Mouse (Mus musculus) small intestine, adult 2 months (tissue): ENCODE results near the gene Rpp25l.
"Not testable (repeated sequence)": the region's sequence is repeated elsewhere in the genome, so short reads cannot be mapped to it uniquely, and the experiment has no call there.

Experiments used
- CTCF ChIP-seq: fragments of 200-500 bp; IDR thresholded peaks from 2 replicates; pipeline ENCODE4 v1.5.1; 2012; ENCODE audit warnings: low read depth, mild to moderate bottlenecking, control low read depth, inconsistent platforms, low read length, moderate library complexity, mixed read lengths; ENCODE audit not compliant: insufficient replicate concordance, insufficient read length; ENCODE audit errors: extremely low read depth
- POLR2A ChIP-seq: fragments of 200-500 bp; IDR thresholded peaks from 2 replicates; pipeline ENCODE4 v1.6.1; 2012; ENCODE audit warnings: low read depth, mild to moderate bottlenecking, control low read depth, inconsistent platforms, low read length, moderate library complexity

GRCm38 (mm10) chr4:41685882-41686492 is 27.3 kb downstream of the Rpp25l start:
- not testable (repeated sequence) for TF ChIP-seq CTCF, POLR2A
